ENCODE assay signal across 8 mouse cellular contexts in the genomic region with DNA sequence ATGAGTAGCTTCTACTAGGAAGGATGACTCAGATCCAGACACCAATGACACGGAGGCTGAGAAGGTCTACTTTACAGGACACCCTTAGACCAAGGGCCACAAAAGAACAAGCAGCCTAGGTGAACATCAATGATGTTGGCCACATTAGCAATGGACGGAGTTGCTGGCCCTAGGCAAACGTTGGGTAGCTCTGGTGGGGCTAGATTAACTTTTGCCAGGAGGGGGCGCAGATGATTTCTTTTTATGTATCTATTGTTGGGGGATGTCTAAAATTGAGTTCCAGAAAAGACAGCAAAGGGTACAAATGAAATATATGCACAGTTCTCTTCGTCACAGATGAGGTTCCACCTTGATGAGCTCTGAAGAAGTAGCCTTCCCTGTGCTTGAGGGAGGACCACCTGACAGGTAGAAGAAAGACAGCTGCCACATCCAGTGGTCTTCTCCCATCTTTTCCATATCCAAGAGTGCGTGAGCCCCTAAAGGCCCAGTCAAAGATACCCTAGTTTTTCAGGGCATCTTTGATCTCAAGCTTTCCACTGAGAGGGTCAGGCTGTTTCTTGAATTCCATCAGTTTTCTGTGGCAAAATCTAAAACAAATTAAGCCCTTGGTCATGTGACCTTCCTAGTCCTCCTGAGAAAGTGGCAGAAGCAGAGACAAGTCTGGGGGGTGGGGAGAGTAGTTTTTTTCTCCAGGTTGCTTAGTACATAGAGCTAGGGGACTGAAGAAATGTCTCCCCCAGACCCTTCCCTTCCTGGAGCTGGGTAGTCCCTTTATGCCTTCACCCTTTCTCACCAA.
A peak's percentile ranks its signal among the peaks of the same experiment; 100 is the strongest.
DNase-seq lines count a peak whose midpoint lies in the region; ATAC-seq and TF ChIP-seq lines count a peak whose summit lies in the region.

No protein-coding gene starts in this region.

- H3K9me3 ChIP-seq in intestine, postnatal 0 days (ENCODE audit: control insufficient read depth) = no peaks in the 10 kb centered on the region
- H3K9me3 ChIP-seq in intestine, embryonic 16.5 days (ENCODE audit: control insufficient read depth, low read length) = no peaks in the 10 kb centered on the region
- H3K9me3 ChIP-seq in CH12.LX (replicated peaks; ENCODE audit: low read length) = no peaks in the 10 kb centered on the region
- no peaks in the 10 kb centered on the region for H3K9me3 ChIP-seq in limb, embryonic 13.5 days
- no peaks in the 10 kb centered on the region for H3K9me3 ChIP-seq in hindbrain, embryonic 14.5 days (ENCODE audit: control insufficient read depth, low read length)

- ATAC-seq in intestine, postnatal 0 days = no peak
- ATAC-seq in intestine, embryonic 16.5 days = no peak
- ATAC-seq in limb, embryonic 13.5 days (ENCODE audit: low FRiP score, low read depth) = 0 out of 2 replicates have a peak, but pooled peaks have one; percentile 8
- no peak for ATAC-seq in hindbrain, embryonic 14.5 days (ENCODE audit: low FRiP score)

- no peaks in the 10 kb centered on the region for H3K36me3 ChIP-seq in intestine, postnatal 0 days (ENCODE audit: control insufficient read depth, insufficient read depth)
- no peaks in the 10 kb centered on the region for H3K36me3 ChIP-seq in intestine, embryonic 16.5 days (ENCODE audit: control insufficient read depth, insufficient read depth, low read length)
- H3K36me3 ChIP-seq in CH12.LX (replicated peaks in 1 of 2; ENCODE audit: control insufficient read depth in 1 of 2, insufficient read depth in 1 of 2, low read length in 1 of 2) = peaks cover 6 to 17% of the 10 kb centered on the region in 2 experiments
- peaks cover 10% of the 10 kb centered on the region for H3K36me3 ChIP-seq in limb, embryonic 13.5 days
- peaks cover 6% of the 10 kb centered on the region for H3K36me3 ChIP-seq in spleen, adult 2 months (ENCODE audit: control insufficient read depth, insufficient read depth, low read length)
- no peaks in the 10 kb centered on the region; the same call in 1 of the 2 replicates for H3K36me3 ChIP-seq in hindbrain, embryonic 14.5 days (replicated peaks; ENCODE audit: control insufficient read depth, insufficient read depth)

- H3K4me1 ChIP-seq in intestine, postnatal 0 days (replicated peaks; ENCODE audit: control insufficient read depth, insufficient read depth, low read length) = no peaks in the 10 kb centered on the region; the same call in 1 of the 2 replicates
- H3K4me1 ChIP-seq in intestine, embryonic 16.5 days (ENCODE audit: control insufficient read depth, insufficient read depth, low read length) = peaks cover 3% of the 10 kb centered on the region; the same call in 1 of the 2 replicates
- peaks cover 27 to 76% of the 10 kb centered on the region in 2 experiments for H3K4me1 ChIP-seq in CH12.LX (ENCODE audit: control insufficient read depth in 1 of 2, insufficient read depth in 2 of 2)
- H3K4me1 ChIP-seq in limb, embryonic 13.5 days = peaks cover 28% of the 10 kb centered on the region
- peaks cover 24% of the 10 kb centered on the region; the same call in 1 of the 2 replicates for H3K4me1 ChIP-seq in spleen, adult 2 months (ENCODE audit: control insufficient read depth, insufficient read depth, insufficient read length)
- no peaks in the 10 kb centered on the region for H3K4me1 ChIP-seq in hindbrain, embryonic 14.5 days (replicated peaks; ENCODE audit: control insufficient read depth, insufficient read depth, low read length)

- intact Hi-C loops in heart, postnatal 14 days (cut with DNase I) = loop anchor here (5.0 kb wide), 3 partner anchors 82 to 272 kb away; no protein-coding TSS in a partner anchor

- in situ Hi-C loops in CH12.LX (cut with MboI; ENCODE audit: low pct_ligation_motif_present, low pct_unique_long_range_greater_than_20kb, low sequenced_read_pairs) = loop anchor here (5.0 kb wide), 1 partner anchor 167 kb away; a partner anchor contains a TSS

- H3K4me2 ChIP-seq in intestine, postnatal 0 days (replicated peaks; ENCODE audit: low read depth) = no peak overlapping the region
- H3K4me2 ChIP-seq in intestine, embryonic 16.5 days (ENCODE audit: low read depth, low read length) = no peak overlapping the region
- no peak overlapping the region for H3K4me2 ChIP-seq in CH12.LX (ENCODE audit: insufficient read depth, low read depth, poor library complexity, severe bottlenecking)
- H3K4me2 ChIP-seq in limb, embryonic 13.5 days (replicated peaks) = no peak overlapping the region
- no peak overlapping the region for H3K4me2 ChIP-seq in hindbrain, embryonic 14.5 days (replicated peaks)

- dilution Hi-C loops in CH12.LX (cut with MboI; ENCODE audit: extremely low pct_ligation_motif_present, extremely low pct_unique_long_range_greater_than_20kb, low sequenced_read_pairs) = loop anchor here (25.0 kb wide), 1 partner anchor 167 kb away; a partner anchor contains a TSS

- TF ChIP-seq EP300 in CH12.LX (IDR thresholded peaks at IDR 0.05; ENCODE audit: low read length) = 0 out of 2 replicates have a peak, but pooled peaks have one; percentile 32

- H3K9ac ChIP-seq in intestine, postnatal 0 days (ENCODE audit: low read depth, low read length) = no peak overlapping the region
- no peak overlapping the region for H3K9ac ChIP-seq in intestine, embryonic 16.5 days (ENCODE audit: low read depth, low read length)
- no peak overlapping the region for H3K9ac ChIP-seq in CH12.LX (ENCODE audit: insufficient read depth, low read depth)
- H3K9ac ChIP-seq in limb, embryonic 13.5 days = no peak overlapping the region
- no peak overlapping the region for H3K9ac ChIP-seq in hindbrain, embryonic 14.5 days

- no peaks in the 10 kb centered on the region for H3K27me3 ChIP-seq in intestine, postnatal 0 days (replicated peaks; ENCODE audit: control insufficient read depth, insufficient read depth, low read length)
- H3K27me3 ChIP-seq in intestine, embryonic 16.5 days (replicated peaks; ENCODE audit: control insufficient read depth, insufficient read depth, low read length) = no peaks in the 10 kb centered on the region
- no peaks in the 10 kb centered on the region for H3K27me3 ChIP-seq in CH12.LX (replicated peaks)
- H3K27me3 ChIP-seq in limb, embryonic 13.5 days = no peaks in the 10 kb centered on the region
- H3K27me3 ChIP-seq in spleen, adult 2 months (ENCODE audit: control insufficient read depth, insufficient read depth, low read length) = no peaks in the 10 kb centered on the region
- no peaks in the 10 kb centered on the region for H3K27me3 ChIP-seq in hindbrain, embryonic 14.5 days (ENCODE audit: control insufficient read depth, insufficient read depth, low read length)

- H3K4me3 ChIP-seq in intestine, postnatal 0 days (ENCODE audit: low read depth, low read length) = no peak overlapping the region
- no peak overlapping the region for H3K4me3 ChIP-seq in intestine, embryonic 16.5 days (ENCODE audit: low read length)
- H3K4me3 ChIP-seq in CH12.LX (replicated peaks in 1 of 3; ENCODE audit: low read depth in 2 of 3, low read length in 2 of 3, poor library complexity in 1 of 3) = no peak overlapping the region
- no peak overlapping the region for H3K4me3 ChIP-seq in limb, embryonic 13.5 days
- H3K4me3 ChIP-seq in spleen, adult 2 months (ENCODE audit: extremely low read depth, insufficient read depth, insufficient read length) = no peak overlapping the region
- no peak overlapping the region for H3K4me3 ChIP-seq in hindbrain, embryonic 14.5 days (replicated peaks; ENCODE audit: low read length)

- WGBS in intestine, postnatal 0 days = 71% methylated on average over 6 of the region's 6 CpGs
- WGBS in intestine, embryonic 16.5 days = 73% methylated on average over 6 of the region's 6 CpGs
- 68% methylated on average over 6 of the region's 6 CpGs for WGBS in limb, embryonic 13.5 days
- 51% methylated on average over 6 of the region's 6 CpGs for WGBS in spleen, adult 2 months
- WGBS in hindbrain, embryonic 14.5 days = 67% methylated on average over 6 of the region's 6 CpGs

- peak; percentile 63 for TF ChIP-seq CTCF in intestine, postnatal 0 days (IDR thresholded peaks at IDR 0.05; ENCODE audit: low read depth)
- TF ChIP-seq CTCF in CH12.LX (conservative IDR thresholded peaks at IDR 0.05 in 1 of 2, IDR thresholded peaks at IDR 0.05 in 1 of 2; ENCODE audit: low read depth in 2 of 2, low read length in 2 of 2) = peak; percentile 44 to 81
- peak; percentile 18; the same call in 1 of the 2 replicates for TF ChIP-seq CTCF in spleen, adult 2 months (IDR thresholded peaks at IDR 0.05; ENCODE audit: extremely low read depth, insufficient read depth, insufficient read length, insufficient replicate concordance)

- no peaks in the 10 kb centered on the region for H3K79me2 ChIP-seq in CH12.LX (replicated peaks; ENCODE audit: control insufficient read depth, extremely low read depth, insufficient read depth, poor library complexity, severe bottlenecking)

- TF ChIP-seq RAD21 in CH12.LX (IDR thresholded peaks at IDR 0.05; ENCODE audit: low read depth, low read length) = peak; percentile 88

- no peak overlapping the region for H3K27ac ChIP-seq in intestine, postnatal 0 days (ENCODE audit: low read depth, low read length)
- H3K27ac ChIP-seq in intestine, embryonic 16.5 days (ENCODE audit: low read length) = no peak overlapping the region
- no peak overlapping the region for H3K27ac ChIP-seq in CH12.LX (ENCODE audit: insufficient read depth, low read depth)
- H3K27ac ChIP-seq in limb, embryonic 13.5 days = no peak overlapping the region
- no peak overlapping the region for H3K27ac ChIP-seq in spleen, adult 2 months (ENCODE audit: insufficient read depth, low read length)
- no peak overlapping the region for H3K27ac ChIP-seq in hindbrain, embryonic 14.5 days

- DNase-seq in CH12.LX (ENCODE audit: extremely low read depth) = peak; percentile 72
- peak; percentile 75 for DNase-seq in adrenal gland, postnatal 14 days
- peak; percentile 68 to 78 for DNase-seq in heart, postnatal 14 days
- peak; percentile 40 to 76 for DNase-seq in spleen, adult 2 months (ENCODE audit: low read depth in 1 of 2, low spot score in 2 of 2)
- no peak for DNase-seq in hindbrain, embryonic 14.5 days (ENCODE audit: low spot score)

- TF ChIP-seq POLR2A in CH12.LX (IDR thresholded peaks at IDR 0.05; ENCODE audit: low read depth, low read length) = no peak
- no peak for TF ChIP-seq POLR2A in spleen, adult 2 months (IDR thresholded peaks at IDR 0.05; ENCODE audit: low read depth, low read length)

TF ChIP-seq in CH12.LX, 34 proteins besides CTCF, POLR2A, EP300 and RAD21:
- TF ChIP-seq USF2 (conservative IDR thresholded peaks at IDR 0.05; ENCODE audit: low read depth, low read length) = peak; percentile 51; the same call in 1 of the 2 replicates
- TF ChIP-seq USF1 (IDR thresholded peaks at IDR 0.05; ENCODE audit: low read depth, low read length) = peak; percentile 65
- peak; percentile 92 for TF ChIP-seq SMC3 (IDR thresholded peaks at IDR 0.05; ENCODE audit: low read depth, low read length)
- peak; percentile 87 for TF ChIP-seq ZC3H11A (IDR thresholded peaks at IDR 0.05; ENCODE audit: low read depth, low read length)
- no peak for TF ChIP-seq SIN3A (IDR thresholded peaks at IDR 0.05; ENCODE audit: low read length)
- peak; percentile 43; the same call in 1 of the 2 replicates for TF ChIP-seq MEF2A (IDR thresholded peaks at IDR 0.05; ENCODE audit: borderline replicate concordance, low read depth, low read length)
- TF ChIP-seq KAT2A (IDR thresholded peaks at IDR 0.05; ENCODE audit: insufficient replicate concordance, low read length) = no peak
TF ChIP-seq in CH12.LX: peak in this region for 5.
